In genomic region chr1:136564963-136565362, GRCm38 (mm10) we compare ENCODE assay signal across 11 mouse cellular contexts. TPM values are rescaled to one million over a fixed set of nuclear protein-coding genes. Genes with fewer than 3 reads are reported as not detected.
DNase-seq lines count a peak whose midpoint lies in the region; ATAC-seq and TF ChIP-seq lines count a peak whose summit lies in the region.
"Had no signal": no experiment of that assay in that cellular context is flagged by ENCODE, and none has a peak within 500 bp of the region (broad histone marks: within the 10 kb centered on the region; RNA-seq: fewer than 3 reads in every experiment).

No protein-coding gene starts in this region.

- no peak overlapping the region for H3K4me3 ChIP-seq in kidney, embryonic 15.5 days (replicated peaks)
- no peak overlapping the region for H3K4me3 ChIP-seq in neural tube, embryonic 15.5 days (replicated peaks)
- no peak overlapping the region for H3K4me3 ChIP-seq in kidney, postnatal 0 days (replicated peaks; ENCODE audit: low read depth, low read length)
- H3K4me3 ChIP-seq: heart, embryonic 15.5 days; limb, embryonic 12.5 days had no signal

- H3K27ac ChIP-seq in kidney, embryonic 15.5 days = no peak overlapping the region
- no peak overlapping the region for H3K27ac ChIP-seq in neural tube, embryonic 15.5 days (replicated peaks)
- H3K27ac ChIP-seq in kidney, postnatal 0 days = no peak overlapping the region
- H3K27ac ChIP-seq: heart, embryonic 15.5 days; limb, embryonic 12.5 days had no signal

- H3K36me3 ChIP-seq in kidney, embryonic 15.5 days = no peaks in the 10 kb centered on the region
- H3K36me3 ChIP-seq in neural tube, embryonic 15.5 days = no peaks in the 10 kb centered on the region
- no peaks in the 10 kb centered on the region for H3K36me3 ChIP-seq in kidney, postnatal 0 days (ENCODE audit: insufficient read depth, low read length)
- H3K36me3 ChIP-seq: heart, embryonic 15.5 days; limb, embryonic 12.5 days had no signal

- no peaks in the 10 kb centered on the region for H3K27me3 ChIP-seq in kidney, embryonic 15.5 days
- peaks cover 9% of the 10 kb centered on the region; the same call in 1 of the 2 replicates for H3K27me3 ChIP-seq in neural tube, embryonic 15.5 days (replicated peaks)
- no peaks in the 10 kb centered on the region for H3K27me3 ChIP-seq in kidney, postnatal 0 days (ENCODE audit: insufficient read depth, low read length)
- H3K27me3 ChIP-seq: heart, embryonic 15.5 days had no signal

- DNase-seq in kidney, adult 11 months = peak; percentile 67
- peak; percentile 10 for DNase-seq in neural tube, embryonic 10.5 days (ENCODE audit: extremely low spot score, low spot score)
- DNase-seq in kidney, postnatal 0 days (ENCODE audit: low spot score) = no peak
- DNase-seq in thymus, postnatal 4 days = peak; percentile 63
- no peak for DNase-seq in heart, adult 18-20 months
- DNase-seq: cerebellum, adult 9-10 months had no signal

- H3K4me1 ChIP-seq in kidney, embryonic 15.5 days = peaks cover 21% of the 10 kb centered on the region; the same call in 1 of the 2 replicates
- peaks cover 2% of the 10 kb centered on the region; the same call in 1 of the 2 replicates for H3K4me1 ChIP-seq in neural tube, embryonic 15.5 days
- H3K4me1 ChIP-seq in kidney, postnatal 0 days (replicated peaks; ENCODE audit: insufficient read depth, low read length) = no peaks in the 10 kb centered on the region; the same call in 1 of the 2 replicates

- no peak overlapping the region for H3K4me2 ChIP-seq in kidney, embryonic 15.5 days
- no peak overlapping the region for H3K4me2 ChIP-seq in neural tube, embryonic 15.5 days
- H3K4me2 ChIP-seq in kidney, postnatal 0 days (ENCODE audit: low read length) = no peak overlapping the region
- H3K4me2 ChIP-seq: heart, embryonic 15.5 days; limb, embryonic 12.5 days had no signal

- no peak for ATAC-seq in kidney, embryonic 15.5 days (replicated peaks; ENCODE audit: low FRiP score)
- no peak for ATAC-seq in neural tube, embryonic 15.5 days (ENCODE audit: low FRiP score)
- no peak for ATAC-seq in kidney, postnatal 0 days (replicated peaks; ENCODE audit: low FRiP score, low read depth)
- ATAC-seq in erythroid progenitor cell, adult 5-6 weeks (replicated peaks; ENCODE audit: low FRiP score, poor library complexity, severe bottlenecking) = no peak

- H3K9ac ChIP-seq in kidney, embryonic 15.5 days = no peak overlapping the region
- H3K9ac ChIP-seq in neural tube, embryonic 15.5 days (replicated peaks) = no peak overlapping the region
- no peak overlapping the region for H3K9ac ChIP-seq in kidney, postnatal 0 days (ENCODE audit: low read depth, low read length)
- H3K9ac ChIP-seq: heart, embryonic 15.5 days; limb, embryonic 12.5 days had no signal

- 81% methylated on average over 4 of the region's 4 CpGs for WGBS in kidney, embryonic 15.5 days
- WGBS in neural tube, embryonic 15.5 days = 86% methylated on average over 4 of the region's 4 CpGs
- WGBS in kidney, postnatal 0 days = 73% methylated on average over 4 of the region's 4 CpGs

- no peaks in the 10 kb centered on the region for H3K9me3 ChIP-seq in kidney, embryonic 15.5 days (replicated peaks)
- no peaks in the 10 kb centered on the region for H3K9me3 ChIP-seq in neural tube, embryonic 15.5 days (replicated peaks)
- H3K9me3 ChIP-seq in kidney, postnatal 0 days (replicated peaks; ENCODE audit: low read length) = no peaks in the 10 kb centered on the region
- H3K9me3 ChIP-seq: heart, embryonic 15.5 days; limb, embryonic 12.5 days had no signal

- TF ChIP-seq CTCF in kidney, postnatal 0 days (IDR thresholded peaks at IDR 0.05; ENCODE audit: low read depth) = peak; percentile 43

RNA-seq across cellular contexts. Expression of gene Zfp281, which starts 59.7 kb away (rescaled TPM):
- 23.0 and 23.1 TPM in 2 replicates for polyA plus RNA-seq in kidney, embryonic 15.5 days (2015; fragmentation: Nextera tagmentation; extraction: Ambion mirVana)
- polyA plus RNA-seq in neural tube, embryonic 15.5 days (2015; fragmentation: Nextera tagmentation; extraction: Ambion mirVana) = 17.2 and 17.6 TPM in 2 replicates
- polyA plus RNA-seq in kidney, postnatal 0 days (2015; fragmentation: Nextera tagmentation; extraction: Ambion mirVana) = 18.3 and 19.0 TPM in 2 replicates
- 5.0 and 7.2 TPM in 2 replicates for total RNA-seq in erythroid progenitor cell, adult 5-6 weeks (2015; ENCODE audit: low replicate concordance)
- 4.1 and 5.6 TPM in 2 replicates for total RNA-seq in erythroid progenitor cell, adult 5-6 weeks (2017; ENCODE audit: low replicate concordance)
- 10 to 100 TPM in 1 of 2 experiments, 1 to 10 TPM in 1; 9.0 to 10.9 TPM for total RNA-seq in heart, adult 18-20 months (2021)

Comparison
In these comparisons a context has a peak if more than half of its experiments do, and no peak if none do; other contexts are left out.
1. DNase-seq: peak in kidney, adult 11 months (single experiment), neural tube, embryonic 10.5 days (single experiment) and thymus, postnatal 4 days (single experiment); none in kidney, postnatal 0 days (single experiment) and heart, adult 18-20 months (0 of 2).